Mouse (Mus musculus) embryonic facial prominence, embryonic 11.5 days (tissue): ENCODE results near the gene Suv39h2. TPM values are rescaled to one million over a fixed set of nuclear protein-coding genes. Genes with fewer than 3 reads are reported as not detected.

ENCODE experiments used
- ATAC-seq: fragments of 200-750 bp; cut with Nextera tagmentation; replicated peaks from 2 replicates; pipeline ENCODE4 v1.8.0; 2017; ENCODE audit warnings: low read depth; ENCODE audit not compliant: insufficient number of reproducible peaks, low FRiP score, low TSS enrichment
- DNase-seq: peaks from one replicate; pipeline ENCODE4 v3.0.0-alpha.2; 2015; ENCODE audit warnings: low spot score
- H3K27ac ChIP-seq: fragments of 300-500 bp; sonication (generic); replicated peaks from 2 replicates; pipeline ENCODE4 v1.5.1; 2014; ENCODE audit warnings: mild to moderate bottlenecking, low read depth, low read length, control low read depth
- H3K27me3 ChIP-seq: fragments of 300-500 bp; sonication (generic); 2 replicates; pipeline ENCODE4 v1.6.1; 2014; ENCODE audit warnings: mild to moderate bottlenecking, low read length, moderate library complexity, mixed read lengths; ENCODE audit not compliant: control insufficient read depth, insufficient read depth
- H3K36me3 ChIP-seq: fragments of 300-500 bp; sonication (generic); replicated peaks from 2 replicates; pipeline ENCODE4 v1.6.1; 2014; ENCODE audit warnings: low read depth, mild to moderate bottlenecking, low read length, moderate library complexity, mixed read lengths; ENCODE audit not compliant: control insufficient read depth, insufficient read depth
- H3K4me1 ChIP-seq: fragments of 300-500 bp; sonication (generic); 2 replicates; pipeline ENCODE4 v1.6.1; 2014; ENCODE audit warnings: low read length, mixed read lengths; ENCODE audit not compliant: control insufficient read depth, insufficient read depth
- H3K4me2 ChIP-seq: fragments of 300-500 bp; sonication (generic); 2 replicates; pipeline ENCODE4 v1.6.1; 2014; ENCODE audit warnings: low read depth, mild to moderate bottlenecking, control low read depth, low read length, moderate library complexity
- H3K4me3 ChIP-seq: fragments of 300-500 bp; sonication (generic); 2 replicates; pipeline ENCODE4 v1.5.1; 2014; ENCODE audit warnings: low read depth, low read length, control low read depth
- H3K9ac ChIP-seq: fragments of 300-500 bp; sonication (generic); replicated peaks from 2 replicates; pipeline ENCODE4 v1.6.1; 2014; ENCODE audit warnings: mild to moderate bottlenecking, control low read depth, low read length
- H3K9me3 ChIP-seq: fragments of 300-500 bp; sonication (generic); replicated peaks from 2 replicates; pipeline ENCODE4 v1.6.1; 2016; ENCODE audit warnings: mild to moderate bottlenecking, low read length, inconsistent platforms, mixed read lengths; ENCODE audit not compliant: control insufficient read depth
- WGBS: fragments of 180-500 bp; shearing (Covaris S2); extraction: QIAGEN DNeasy Blood & Tissue Kit; methylation state at CpG from one replicate; pipeline ENCODE4 v1.1.7; 2014; 5-methylcytosine and 5-hydroxymethylcytosine counted together
- polyA plus RNA-seq: library from polyadenylated mRNA; unstranded; fragments of >200 nt; fragmentation: Nextera tagmentation; extraction: Ambion mirVana; gene quantifications from 2 replicates; pipeline ENCODE4 v1.2.1, GENCODE M21; 2014

Suv39h2 gene
- polyA plus RNA-seq, 1 experiment from 2014 or later, result 54.5 TPM

- peak; percentile 93 for ATAC-seq
Observed at GRCm38 (mm10) chr2:3418883-3419431, 55.9 kb downstream of the Suv39h2 start.

GRCm38 (mm10) chr2:3415676-3416075 lies 59.2 kb downstream of the Suv39h2 start:
- H3K36me3 ChIP-seq, result no peaks in the 10 kb centered on the region
- no peak overlapping the region for H3K4me3 ChIP-seq
- DNase-seq (no peak), ATAC-seq (no peak)
- WGBS, result 45% methylated on average over 1 of the region's 1 CpGs
- H3K27me3 ChIP-seq, result no peaks in the 10 kb centered on the region
- H3K9me3 ChIP-seq, result no peaks in the 10 kb centered on the region
- H3K4me2 ChIP-seq, result no peak overlapping the region
- H3K27ac ChIP-seq, result no peak overlapping the region
- H3K4me1 ChIP-seq, result no peaks in the 10 kb centered on the region
- no peak overlapping the region for H3K9ac ChIP-seq

More at GRCm38 (mm10) chr2:3418883-3419431, 55.9 kb downstream of the Suv39h2 start:
- Histone ChIP-seq H3K9me3 (no peaks in the 10 kb centered on the region), H3K36me3 (no peaks in the 10 kb centered on the region), H3K27ac (no peak overlapping the region), H3K27me3 (no peaks in the 10 kb centered on the region), H3K4me3 (peak overlapping the region; percentile 43), H3K4me2 (peak overlapping the region; percentile 78), H3K4me1 (no peaks in the 10 kb centered on the region), H3K9ac (no peak overlapping the region; the same call in 1 of the 2 replicates)
- peak; percentile 97 for DNase-seq
- WGBS, result 3% methylated on average over 38 of the region's 38 CpGs

GRCm38 (mm10) chr2:3414241-3414640 lies 60.6 kb downstream of the Suv39h2 start:
- no peak overlapping the region for H3K27ac ChIP-seq
- H3K4me3 ChIP-seq, result no peak overlapping the region
- no peak overlapping the region for H3K9ac ChIP-seq
- no peak overlapping the region for H3K4me2 ChIP-seq
- no peaks in the 10 kb centered on the region for H3K36me3 ChIP-seq
- H3K27me3 ChIP-seq, result no peaks in the 10 kb centered on the region
- H3K9me3 ChIP-seq, result no peaks in the 10 kb centered on the region
- ATAC-seq, result no peak
- WGBS, result 36% methylated on average over 4 of the region's 4 CpGs
- peak; percentile 78 for DNase-seq
- no peaks in the 10 kb centered on the region for H3K4me1 ChIP-seq

- no peak overlapping the region for H3K4me2 ChIP-seq
- H3K27me3 ChIP-seq, result no peaks in the 10 kb centered on the region
- no peak for DNase-seq
- H3K36me3 ChIP-seq, result no peaks in the 10 kb centered on the region
- ATAC-seq, result no peak
- H3K9ac ChIP-seq, result no peak overlapping the region
- H3K27ac ChIP-seq, result no peak overlapping the region
- H3K9me3 ChIP-seq, result no peaks in the 10 kb centered on the region
- no peaks in the 10 kb centered on the region for H3K4me1 ChIP-seq
- no peak overlapping the region for H3K4me3 ChIP-seq
- WGBS, result 80% methylated on average over 7 of the region's 7 CpGs
Observed at GRCm38 (mm10) chr2:3407756-3408155, 67.1 kb downstream of the Suv39h2 start.

GRCm38 (mm10) chr2:3405981-3406380 lies 68.8 kb downstream of the Suv39h2 start:
- 85% methylated on average over 4 of the region's 4 CpGs for WGBS
- ATAC-seq (no peak), DNase-seq (no peak)
- Histone ChIP-seq H3K4me2 (no peak overlapping the region), H3K4me3 (no peak overlapping the region), H3K27ac (no peak overlapping the region), H3K36me3 (no peaks in the 10 kb centered on the region), H3K4me1 (no peaks in the 10 kb centered on the region), H3K9me3 (no peaks in the 10 kb centered on the region), H3K9ac (no peak overlapping the region), H3K27me3 (no peaks in the 10 kb centered on the region; the same call in 1 of the 2 replicates)

Other genes with a start within 250 kb of the Suv39h2 start
- 46.0 and 46.1 TPM in 2 replicates for gene Nmt2, start 190.8 kb downstream of the Suv39h2 start, polyA plus RNA-seq
- gene Rpp38, start 142.4 kb downstream of the Suv39h2 start, polyA plus RNA-seq, result 22.2 and 22.4 TPM in 2 replicates
- 0.43 and 0.74 TPM in 2 replicates for gene Acbd7, start 138.9 kb downstream of the Suv39h2 start, polyA plus RNA-seq
- not detected in 2 replicates for gene Olah, start 77.8 kb downstream of the Suv39h2 start, polyA plus RNA-seq
- not detected in 2 replicates for gene Meig1, start 52.4 kb downstream of the Suv39h2 start, polyA plus RNA-seq
- gene Dclre1c, start 50.9 kb downstream of the Suv39h2 start, polyA plus RNA-seq, result 5.8 and 5.9 TPM in 2 replicates
- gene Gm45902, start 37.8 kb upstream of the Suv39h2 start, polyA plus RNA-seq, result 7.1 and 8.8 TPM in 2 replicates
- 122 and 125 TPM in 2 replicates for gene Hspa14, start 37.8 kb upstream of the Suv39h2 start, polyA plus RNA-seq
- 0.36 TPM in 1 of 2 replicates, not detected in the other for gene Cdnf, start 38.0 kb upstream of the Suv39h2 start, polyA plus RNA-seq
- 79.4 and 80.6 TPM in 2 replicates for gene Fam107b, start 95.5 kb upstream of the Suv39h2 start, polyA plus RNA-seq